Mouse (Mus musculus) ES-E14 (cell line): Measurements from ENCODE around the gene Sorcs2. TPM values are rescaled to one million over a fixed set of nuclear protein-coding genes. Genes with fewer than 3 reads are reported as not detected.

Experiments used
- DNase-seq: peaks from one replicate; pipeline ENCODE4 v3.0.0-alpha.2; 2013; ENCODE audit warnings: low read depth, low spot score
- H3K27ac ChIP-seq: 2 replicates; pipeline ENCODE4 v1.5.1; 2012; ENCODE audit warnings: low read depth, mild to moderate bottlenecking, low read length, moderate library complexity, mixed read lengths; ENCODE audit not compliant: poor library complexity, insufficient read depth, severe bottlenecking
- H3K36me3 ChIP-seq: 2 replicates; pipeline ENCODE4 v1.6.1; 2012; ENCODE audit warnings: mild to moderate bottlenecking, low read length, moderate library complexity, mixed read lengths; ENCODE audit not compliant: control insufficient read depth, poor library complexity, insufficient read depth, severe bottlenecking
- H3K4me1 ChIP-seq, 2 experiments: fragments of 150-350 bp in 1 of 2; sonication (generic) in 1 of 2; 2 replicates each; pipeline ENCODE4 v1.6.1; 2012; ENCODE audit warnings: low read length in 2 of 2, mild to moderate bottlenecking in 1 of 2, mixed read lengths in 1 of 2; ENCODE audit not compliant: control insufficient read depth in 2 of 2, insufficient read depth in 2 of 2, poor library complexity in 1 of 2
- H3K4me3 ChIP-seq, 2 experiments: fragments of 150-350 bp in 1 of 2; sonication (generic) in 1 of 2; 2 replicates each; pipeline ENCODE4 v1.5.1; 2012; ENCODE audit warnings: low read length in 2 of 2, low read depth in 1 of 2, mild to moderate bottlenecking in 1 of 2, mixed read lengths in 1 of 2; ENCODE audit not compliant: insufficient read depth in 1 of 2, poor library complexity in 1 of 2, severe bottlenecking in 1 of 2
- H3K9ac ChIP-seq: 2 replicates; pipeline ENCODE4 v1.6.1; 2012; ENCODE audit warnings: low read depth, mild to moderate bottlenecking, low read length, mixed read lengths; ENCODE audit not compliant: poor library complexity, insufficient read depth, severe bottlenecking
- H3K9me3 ChIP-seq: fragments of 150-350 bp; sonication (generic); 2 replicates; pipeline ENCODE4 v1.6.1; 2012; ENCODE audit warnings: low read depth, mild to moderate bottlenecking, low read length; ENCODE audit not compliant: control insufficient read depth, insufficient read depth
- CHD2 ChIP-seq: IDR thresholded peaks from 2 replicates; pipeline ENCODE4 v1.6.1; 2014; ENCODE audit warnings: mild to moderate bottlenecking, low read depth, low read length, inconsistent platforms
- HCFC1 ChIP-seq: IDR thresholded peaks from 2 replicates; pipeline ENCODE4 v1.6.1; 2012; ENCODE audit warnings: low read length, inconsistent platforms, borderline replicate concordance; ENCODE audit not compliant: insufficient read depth
- MAFK ChIP-seq: IDR thresholded peaks from 2 replicates; pipeline ENCODE4 v1.6.1; 2014; ENCODE audit warnings: mild to moderate bottlenecking, low read depth, low read length, inconsistent platforms; ENCODE audit not compliant: insufficient read depth
- ZC3H11A ChIP-seq: IDR thresholded peaks from 2 replicates; pipeline ENCODE4 v1.6.1; 2012; ENCODE audit warnings: low read depth, mild to moderate bottlenecking, inconsistent platforms, low read length, borderline replicate concordance
- ZNF384 ChIP-seq: IDR thresholded peaks from 2 replicates; pipeline ENCODE4 v1.6.1; 2012; ENCODE audit warnings: low read depth, low read length, inconsistent platforms
- in situ Hi-C, 2 experiments: fragments of 600-800 bp; cut with MboI; formaldehyde crosslinking; loops; one replicate each; pipeline ENCODE4 v1.15.1; 2025; ENCODE audit warnings: low sequenced_read_pairs in 2 of 2, inconsistent platforms in 1 of 2; ENCODE audit not compliant: unreplicated experiment in 2 of 2
- total RNA-seq: library from RNA; depleted of rRNA; stranded (reverse); fragments of 300-350 nt; gene quantifications from 2 replicates; pipeline ENCODE4 v1.2.3, GENCODE M21; 2012

Sorcs2 gene
- total RNA-seq, 1 experiment: 5.4 TPM

DNA sequence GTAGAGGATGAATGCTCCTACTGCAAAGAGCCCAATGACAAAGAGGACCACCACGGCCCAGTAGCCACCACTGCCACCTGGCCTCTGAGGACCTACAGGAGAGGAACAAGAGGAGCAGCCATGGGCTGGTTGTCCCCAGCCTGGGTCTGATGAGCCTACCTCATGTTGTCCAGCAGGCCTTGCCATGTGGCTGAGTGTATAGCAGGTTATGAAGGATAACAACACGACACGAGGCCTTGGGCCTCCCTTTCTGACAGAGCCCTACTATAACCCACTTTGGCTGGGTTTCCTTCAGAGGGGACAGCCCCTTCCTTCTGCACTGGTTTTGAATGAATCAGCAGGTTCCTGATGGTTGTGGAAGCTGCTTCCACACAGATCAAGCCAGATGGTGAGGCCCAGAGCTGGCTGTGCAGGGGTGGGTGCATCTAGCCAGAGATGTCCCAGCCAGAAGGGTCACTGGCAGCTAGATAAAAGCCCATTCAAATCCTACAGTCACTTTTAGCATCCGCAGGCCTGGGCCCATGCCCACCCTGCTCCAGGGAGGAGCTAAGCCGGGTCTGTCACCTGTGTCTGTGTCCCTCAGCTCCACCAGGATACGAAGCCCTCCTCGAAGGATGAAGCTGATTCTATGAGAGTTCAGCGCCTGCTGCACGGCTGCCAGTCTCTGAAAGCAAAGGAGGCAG lies 373.8 kb downstream of the Sorcs2 start:
- Histone ChIP-seq H3K4me1 (no peaks in the 10 kb centered on the region), H3K27ac (no peak overlapping the region), H3K4me3 (no peak overlapping the region), H3K9me3 (no peaks in the 10 kb centered on the region), H3K36me3 (no peaks in the 10 kb centered on the region), H3K9ac (no peak overlapping the region)
- no peak for TF ChIP-seq HCFC1
- TF ChIP-seq ZC3H11A: no peak
- no peak for TF ChIP-seq MAFK
- TF ChIP-seq ZNF384: no peak
- no peak for TF ChIP-seq CHD2
- in situ Hi-C loops: no loop called here
- no peak for DNase-seq

DNA sequence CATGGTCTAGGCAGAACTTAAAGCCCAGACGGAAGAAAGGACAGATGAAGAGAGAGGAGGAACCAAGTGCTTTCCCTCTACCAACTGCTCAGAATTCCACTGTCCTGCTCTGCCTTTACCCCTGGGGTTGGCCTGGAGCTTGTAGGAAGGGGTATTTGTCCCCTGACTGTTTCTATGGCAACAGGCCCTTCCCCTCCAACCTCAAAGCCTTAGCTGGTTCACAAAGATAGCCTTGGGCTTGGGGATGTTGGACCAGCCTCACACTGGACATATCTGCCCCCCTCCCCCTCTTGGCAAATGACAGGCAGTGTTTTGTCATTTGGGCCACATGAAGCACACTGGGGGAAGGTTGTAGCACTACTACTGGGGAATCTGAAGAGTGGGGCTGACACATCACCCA lies 375.6 kb downstream of the Sorcs2 start:
- in situ Hi-C loops: no loop called here

GRCm38 (mm10) chr5:36021091-36021490 lies 376.8 kb downstream of the Sorcs2 start:
- no peaks in the 10 kb centered on the region for H3K36me3 ChIP-seq
- no peak overlapping the region for H3K9ac ChIP-seq
- no peak for TF ChIP-seq ZC3H11A
- no peak for TF ChIP-seq ZNF384
- no peak for TF ChIP-seq MAFK
- no peak for TF ChIP-seq HCFC1
- no peak for TF ChIP-seq CHD2
- in situ Hi-C loops: no loop called here
- DNase-seq: no peak
- H3K9me3 ChIP-seq: no peaks in the 10 kb centered on the region
- H3K4me3 ChIP-seq: no peak overlapping the region
- H3K4me1 ChIP-seq: no peaks in the 10 kb centered on the region
- no peak overlapping the region for H3K27ac ChIP-seq

More for the DNA sequence above, 375.6 kb downstream of the Sorcs2 start:
- H3K4me3 ChIP-seq: no peak overlapping the region
- no peak for TF ChIP-seq MAFK
- TF ChIP-seq HCFC1: no peak
- H3K9me3 ChIP-seq: no peaks in the 10 kb centered on the region
- no peak overlapping the region for H3K27ac ChIP-seq
- H3K4me1 ChIP-seq: no peaks in the 10 kb centered on the region
- DNase-seq: no peak
- no peaks in the 10 kb centered on the region for H3K36me3 ChIP-seq
- no peak overlapping the region for H3K9ac ChIP-seq

GRCm38 (mm10) chr5:36018366-36018765 lies 379.6 kb downstream of the Sorcs2 start:
- in situ Hi-C loops: no loop called here
- H3K36me3 ChIP-seq: no peaks in the 10 kb centered on the region
- no peaks in the 10 kb centered on the region for H3K9me3 ChIP-seq
- no peak for TF ChIP-seq ZNF384
- TF ChIP-seq ZC3H11A: peak; percentile 62
- DNase-seq: peak; percentile 42
- H3K4me1 ChIP-seq: no peaks in the 10 kb centered on the region
- no peak overlapping the region for H3K4me3 ChIP-seq
- H3K9ac ChIP-seq: no peak overlapping the region
- H3K27ac ChIP-seq: no peak overlapping the region

DNA sequence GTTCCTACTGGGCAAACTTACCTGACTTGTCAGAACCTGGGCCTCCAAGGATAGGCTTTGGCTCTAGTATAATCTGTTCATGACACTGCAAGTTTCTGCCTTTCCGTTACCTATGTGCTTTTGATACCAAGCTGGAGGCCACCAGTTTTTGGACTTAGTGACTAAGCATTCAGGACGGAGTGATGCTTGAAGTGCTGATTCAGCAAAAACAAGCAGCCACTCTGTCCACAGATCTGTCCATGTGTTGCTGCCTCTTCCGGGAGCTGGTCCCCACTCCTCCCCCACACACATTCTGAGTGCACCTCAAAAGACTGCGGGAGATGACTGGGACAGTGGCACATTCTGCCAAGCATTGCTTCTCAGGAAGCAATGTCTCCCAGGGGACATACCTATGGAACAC lies 388.5 kb downstream of the Sorcs2 start:
- no peaks in the 10 kb centered on the region for H3K4me1 ChIP-seq
- in situ Hi-C loops: no loop called here
- no peak for TF ChIP-seq CHD2
- no peak for TF ChIP-seq ZNF384
- no peak for TF ChIP-seq HCFC1
- TF ChIP-seq MAFK: peak; percentile 97
- no peak for TF ChIP-seq ZC3H11A

More for the DNA sequence above, 388.5 kb downstream of the Sorcs2 start:
- H3K27ac ChIP-seq: no peak overlapping the region
- no peak for DNase-seq
- H3K9ac ChIP-seq: no peak overlapping the region
- no peaks in the 10 kb centered on the region for H3K36me3 ChIP-seq
- no peak overlapping the region for H3K4me3 ChIP-seq
- no peaks in the 10 kb centered on the region for H3K9me3 ChIP-seq
